Mouse (Mus musculus) small intestine, adult 2 months (tissue): ENCODE results near the gene Cd248. TPM values are rescaled to one million over a fixed set of nuclear protein-coding genes. Genes with fewer than 3 reads are reported as not detected.
A peak's percentile ranks its signal among the peaks of the same experiment; 100 is the strongest.

Experiments used
- H3K27ac ChIP-seq: fragments of 200-500 bp; 2 replicates; pipeline ENCODE4 v1.5.1; 2012; ENCODE audit warnings: low read depth, low read length, control low read depth, inconsistent platforms; ENCODE audit not compliant: insufficient read depth
- H3K27me3 ChIP-seq: fragments of 200-500 bp; 2 replicates; pipeline ENCODE4 v1.6.1; 2012; ENCODE audit warnings: mild to moderate bottlenecking, moderate library complexity, low read length, inconsistent platforms; ENCODE audit not compliant: control insufficient read depth, insufficient read depth
- H3K36me3 ChIP-seq: fragments of 200-500 bp; 2 replicates; pipeline ENCODE4 v1.6.1; 2012; ENCODE audit warnings: mild to moderate bottlenecking, low read length, control low read depth, inconsistent platforms; ENCODE audit not compliant: control insufficient read depth, insufficient read depth
- H3K4me1 ChIP-seq: fragments of 200-500 bp; 2 replicates; pipeline ENCODE4 v1.6.1; 2012; ENCODE audit warnings: low read length, inconsistent platforms, mixed read lengths; ENCODE audit not compliant: control insufficient read depth, insufficient read depth, insufficient read length
- H3K4me3 ChIP-seq: fragments of 200-500 bp; 2 replicates; pipeline ENCODE4 v1.5.1; 2012; ENCODE audit warnings: low read depth, mild to moderate bottlenecking, control low read depth, inconsistent platforms, low read length, moderate library complexity
- CTCF ChIP-seq: fragments of 200-500 bp; IDR thresholded peaks from 2 replicates; pipeline ENCODE4 v1.5.1; 2012; ENCODE audit warnings: low read depth, mild to moderate bottlenecking, control low read depth, inconsistent platforms, low read length, moderate library complexity, mixed read lengths; ENCODE audit not compliant: insufficient replicate concordance, insufficient read length; ENCODE audit errors: extremely low read depth
- POLR2A ChIP-seq: fragments of 200-500 bp; IDR thresholded peaks from 2 replicates; pipeline ENCODE4 v1.6.1; 2012; ENCODE audit warnings: low read depth, mild to moderate bottlenecking, control low read depth, inconsistent platforms, low read length, moderate library complexity
- WGBS: fragments of 180-500 bp; shearing (Covaris S2); methylation state at CpG from one replicate; pipeline ENCODE4 v1.1.7; 2018; 5-methylcytosine and 5-hydroxymethylcytosine counted together
- polyA plus RNA-seq: library from polyadenylated mRNA; depleted of rRNA; stranded (reverse); fragments of >200 nt; gene quantifications from 2 replicates; pipeline ENCODE4 v1.2.3, GENCODE M21; 2012

Cd248 gene
- polyA plus RNA-seq, 1 experiment, result 3.4 TPM

DNA sequence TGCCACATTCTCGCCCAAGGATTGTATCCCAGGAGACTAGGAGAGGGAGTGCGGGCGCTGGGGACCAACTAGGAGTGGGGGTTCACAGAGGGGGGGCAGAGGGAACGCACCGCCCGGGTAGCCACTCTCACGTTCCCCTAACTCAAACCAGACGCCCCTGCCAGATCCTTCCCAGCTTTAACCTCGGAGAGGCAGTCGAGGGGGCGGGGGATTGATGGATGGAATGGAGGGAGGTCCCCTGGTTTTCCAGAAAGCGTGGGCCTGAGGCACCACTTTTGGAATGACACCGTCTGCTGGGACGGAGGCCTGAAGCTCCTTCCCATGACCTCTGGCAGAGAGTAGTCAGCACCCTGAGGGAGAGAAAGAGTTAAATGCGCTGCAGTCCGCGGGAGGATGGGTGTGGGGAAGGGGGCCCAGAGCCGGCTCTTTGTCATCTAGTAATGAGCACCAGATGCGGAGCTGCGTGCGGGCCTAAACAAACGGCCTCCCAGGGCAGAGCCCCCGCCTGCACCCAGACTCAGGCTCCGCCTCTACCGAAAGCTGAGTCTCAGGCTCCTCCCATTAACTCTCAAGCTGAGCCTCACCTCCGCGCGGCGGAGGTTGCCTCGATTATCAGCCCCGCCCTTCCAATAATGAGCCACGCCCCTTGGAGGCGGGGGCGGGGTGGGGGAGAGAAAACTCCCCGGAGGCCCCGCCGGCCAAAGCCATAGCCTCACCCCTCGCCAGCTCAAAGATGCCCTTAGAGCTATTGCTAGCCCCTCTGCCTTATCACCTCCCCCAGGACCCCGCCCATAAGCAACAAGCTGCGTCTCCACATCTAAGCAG is 3.9 kb downstream of the Cd248 start:
- H3K4me3 ChIP-seq, result peak overlapping the region; percentile 63
- no peaks in the 10 kb centered on the region for H3K36me3 ChIP-seq
- 6% methylated on average over 40 of the region's 40 CpGs for WGBS
- peaks cover 14% of the 10 kb centered on the region for H3K4me1 ChIP-seq
- H3K27ac ChIP-seq, result peak overlapping the region; percentile 29; the same call in 1 of the 2 replicates
- TF ChIP-seq CTCF (no peak), POLR2A (peak; percentile 42)
- peaks cover 27% of the 10 kb centered on the region for H3K27me3 ChIP-seq

DNA sequence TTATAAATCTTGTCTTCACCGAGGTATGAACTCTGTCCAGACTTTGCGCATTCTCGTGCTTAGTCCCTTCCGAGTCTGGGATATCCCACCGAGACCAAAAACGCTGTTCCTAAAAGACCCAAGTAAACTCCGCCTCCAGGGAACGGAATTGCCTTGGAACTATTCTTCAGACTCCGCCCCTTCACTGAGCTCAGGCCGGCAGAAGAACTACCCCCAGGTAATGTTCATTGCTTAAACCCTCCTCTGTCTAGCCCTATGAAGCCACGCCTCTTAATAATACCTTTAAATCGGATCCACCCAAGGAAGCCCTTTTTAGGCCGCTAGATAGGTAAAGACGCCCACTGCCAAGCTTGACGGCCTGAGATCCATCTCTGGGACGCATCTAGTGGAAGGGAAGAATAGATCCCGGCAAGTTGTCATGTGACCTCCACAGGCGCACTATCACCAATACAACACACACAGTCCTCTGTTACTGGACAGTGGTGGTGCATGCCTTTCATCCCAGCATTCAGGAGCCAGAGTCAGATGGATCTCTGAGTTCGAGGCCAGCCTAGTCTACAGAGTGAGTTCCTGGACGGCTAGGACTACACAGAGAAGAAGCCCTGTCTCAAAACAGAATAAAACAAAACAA is 4.6 kb downstream of the Cd248 start:
- Histone ChIP-seq H3K27ac (peak overlapping the region; percentile 29), H3K36me3 (no peaks in the 10 kb centered on the region), H3K27me3 (peaks cover 21% of the 10 kb centered on the region), H3K4me1 (peaks cover 11% of the 10 kb centered on the region), H3K4me3 (peak overlapping the region; percentile 63)
- TF ChIP-seq CTCF (no peak), POLR2A (no peak)
- 3% methylated on average over 20 of the region's 20 CpGs for WGBS

DNA sequence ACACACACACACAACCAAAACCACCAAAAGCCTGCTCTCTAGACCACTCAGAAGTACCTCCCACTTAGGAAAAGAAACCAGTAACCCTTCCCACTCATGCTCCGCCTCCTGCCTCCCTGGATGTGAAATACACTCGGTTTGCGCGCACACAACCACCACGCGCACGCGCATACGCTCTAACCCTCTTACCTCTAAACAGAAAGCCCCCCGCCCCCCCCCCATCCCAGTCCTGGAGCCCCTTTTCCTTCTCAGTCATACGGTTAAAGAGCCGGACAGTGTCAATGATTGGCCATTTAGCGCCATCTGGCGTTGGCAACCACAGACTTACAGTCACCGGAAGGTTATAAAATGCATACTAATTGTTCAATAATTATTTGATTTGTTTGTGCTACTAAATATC is 5.2 kb downstream of the Cd248 start:
- 3% methylated on average over 15 of the region's 15 CpGs for WGBS
- no peak overlapping the region for H3K27ac ChIP-seq
- no peaks in the 10 kb centered on the region for H3K36me3 ChIP-seq
- peak overlapping the region; percentile 63 for H3K4me3 ChIP-seq
- peak; percentile 59; the same call in 1 of the 2 replicates for TF ChIP-seq CTCF
- TF ChIP-seq POLR2A, result no peak
- H3K27me3 ChIP-seq, result peaks cover 15% of the 10 kb centered on the region
- peaks cover 9% of the 10 kb centered on the region for H3K4me1 ChIP-seq

DNA sequence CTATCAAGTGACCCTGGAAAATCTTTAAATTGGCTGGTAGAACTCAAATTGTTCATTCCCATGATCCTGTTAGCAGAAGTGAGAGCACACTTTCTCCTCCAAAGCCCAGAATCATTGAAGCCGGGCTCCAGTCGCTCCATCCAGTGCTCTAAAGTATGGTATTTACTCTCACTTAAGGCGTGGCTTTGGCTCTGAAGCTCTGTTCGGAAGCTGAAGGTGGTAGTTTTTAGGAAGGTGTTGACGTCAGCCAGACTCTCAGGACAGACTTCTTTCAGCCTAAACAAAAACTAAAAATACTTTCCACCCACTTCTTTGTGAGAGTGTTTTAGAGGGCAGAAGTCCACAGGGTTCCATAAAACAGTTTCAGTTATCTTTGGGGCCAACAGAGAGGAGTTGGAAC is 5.6 kb downstream of the Cd248 start:
- Histone ChIP-seq H3K27ac (no peak overlapping the region), H3K27me3 (peaks cover 10% of the 10 kb centered on the region), H3K36me3 (no peaks in the 10 kb centered on the region), H3K4me3 (no peak overlapping the region), H3K4me1 (peaks cover 4% of the 10 kb centered on the region)
- WGBS, result 9% methylated on average over 5 of the region's 5 CpGs
- no peak for TF ChIP-seq CTCF
- no peak for TF ChIP-seq POLR2A

DNA sequence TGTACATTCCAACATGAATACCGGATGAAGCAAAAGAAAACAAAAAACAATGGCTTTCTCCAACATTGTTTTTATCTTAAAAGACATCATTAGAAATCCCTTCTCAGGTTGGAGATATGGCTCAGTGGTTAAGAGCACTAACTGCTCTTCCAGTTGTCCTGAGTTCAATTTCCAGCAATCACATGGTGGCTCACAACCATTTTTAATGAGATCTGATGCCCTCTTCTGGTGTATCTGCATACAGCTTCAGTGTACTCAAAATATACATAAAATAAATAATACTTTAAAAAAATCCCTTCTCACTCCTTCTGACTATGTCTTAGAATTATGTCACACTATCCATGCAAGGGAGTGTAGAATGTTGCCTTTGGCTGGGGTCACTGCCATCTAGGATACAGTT is 11.4 kb downstream of the Cd248 start:
- no peak for TF ChIP-seq CTCF
- TF ChIP-seq POLR2A, result no peak
- no peaks in the 10 kb centered on the region for H3K36me3 ChIP-seq
- H3K27ac ChIP-seq, result no peak overlapping the region
- H3K27me3 ChIP-seq, result peaks cover 25% of the 10 kb centered on the region
- no peaks in the 10 kb centered on the region for H3K4me1 ChIP-seq
- WGBS, result 87% methylated on average over 1 of the region's 1 CpGs
- no peak overlapping the region for H3K4me3 ChIP-seq

DNA sequence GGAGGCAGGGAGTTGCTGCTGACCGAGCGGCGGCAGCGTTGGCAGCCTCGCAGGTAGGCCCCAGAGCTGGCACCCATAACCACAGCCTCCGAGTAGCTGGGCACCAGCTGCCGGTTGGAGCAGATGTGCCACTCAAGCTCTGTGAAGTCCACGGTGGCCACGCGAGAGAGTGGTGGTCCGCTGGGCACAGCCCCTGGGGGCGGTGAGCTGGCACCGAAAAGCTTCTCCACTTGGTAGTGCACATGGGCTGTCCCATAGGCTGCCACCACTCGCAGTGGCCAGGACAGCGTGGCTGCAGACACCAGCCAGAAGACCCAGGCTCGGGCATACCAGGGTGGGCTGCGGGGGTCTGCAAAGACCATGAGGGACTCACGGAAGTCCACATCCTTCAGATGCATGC is 14.1 kb downstream of the Cd248 start:
- peaks cover 11% of the 10 kb centered on the region for H3K4me1 ChIP-seq
- no peak overlapping the region for H3K4me3 ChIP-seq
- 58% methylated on average over 18 of the region's 18 CpGs for WGBS
- TF ChIP-seq CTCF, result no peak
- no peak for TF ChIP-seq POLR2A
- H3K36me3 ChIP-seq, result no peaks in the 10 kb centered on the region
- peaks cover 34% of the 10 kb centered on the region for H3K27me3 ChIP-seq
- no peak overlapping the region for H3K27ac ChIP-seq

DNA sequence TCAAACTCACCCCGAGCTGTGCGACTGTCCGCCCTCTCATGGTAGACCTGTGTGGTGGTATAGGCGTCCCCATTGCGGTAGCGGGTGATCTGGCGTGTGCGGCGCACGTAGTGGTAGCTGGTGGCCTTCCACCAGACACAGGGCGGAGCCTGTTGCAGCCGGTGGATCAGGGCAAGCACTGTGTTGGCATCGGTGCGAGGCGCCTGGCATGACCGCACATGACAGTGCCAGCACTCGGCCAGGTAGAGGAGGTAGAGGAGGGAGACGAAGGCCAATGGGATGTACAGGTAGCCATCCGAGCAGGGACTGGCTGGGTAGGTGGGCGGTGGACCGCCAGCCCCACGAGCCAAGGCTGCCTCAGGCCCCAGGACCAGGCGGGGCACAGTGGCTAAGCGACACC is 14.7 kb downstream of the Cd248 start:
- 56% methylated on average over 24 of the region's 24 CpGs for WGBS
- Histone ChIP-seq H3K27me3 (peaks cover 34% of the 10 kb centered on the region), H3K4me1 (peaks cover 16% of the 10 kb centered on the region), H3K4me3 (no peak overlapping the region), H3K27ac (no peak overlapping the region), H3K36me3 (no peaks in the 10 kb centered on the region)
- TF ChIP-seq POLR2A (no peak), CTCF (no peak)
